Mouse (Mus musculus) layer of hippocampus, postnatal 25 days (tissue): ENCODE data around the gene Insig2. TPM values are rescaled to one million over a fixed set of nuclear protein-coding genes. Genes with fewer than 3 reads are reported as not detected.

Experiments
- DNase-seq, 2 experiments: peaks; one replicate each; pipeline ENCODE4 v3.0.0; 2022; ENCODE audit warnings: mixed read lengths in 2 of 2, low spot score in 1 of 2; ENCODE audit errors: extremely low spot score in 1 of 2
- total RNA-seq, 2 experiments: library from RNA; stranded (reverse); gene quantifications; 2 replicates each; pipeline ENCODE4 v1.2.3; 2021

The Insig2 gene
- total RNA-seq, 2 experiments from 2014 or later: 72.7 to 79.0 TPM

GRCm38 (mm10) chr1:121327344-121328192, 4.8 kb downstream of the Insig2 start:
- peak; percentile 87 to 96 for DNase-seq

GRCm38 (mm10) chr1:121326591-121327343, 5.6 kb downstream of the Insig2 start:
- DNase-seq: no peak

DNA sequence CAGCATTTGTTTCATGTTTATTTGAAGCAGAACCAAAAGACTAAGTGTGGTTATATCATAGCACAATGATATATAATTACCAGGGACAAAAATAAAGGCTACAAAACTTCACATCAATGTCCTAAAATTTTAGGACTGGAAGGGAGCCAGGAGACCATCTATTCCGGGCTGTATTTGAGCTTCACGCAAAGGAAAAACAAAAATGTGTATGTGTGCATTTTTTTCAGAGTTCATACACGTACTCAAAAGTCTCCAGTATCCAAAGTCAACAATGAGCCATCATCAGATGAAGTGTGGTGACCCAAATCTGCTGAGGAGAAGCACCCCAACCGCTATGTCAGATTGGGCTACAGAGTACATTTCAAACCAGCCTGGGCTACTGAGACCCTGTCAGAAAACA, 8.9 kb downstream of the Insig2 start:
- DNase-seq: no peak

DNA sequence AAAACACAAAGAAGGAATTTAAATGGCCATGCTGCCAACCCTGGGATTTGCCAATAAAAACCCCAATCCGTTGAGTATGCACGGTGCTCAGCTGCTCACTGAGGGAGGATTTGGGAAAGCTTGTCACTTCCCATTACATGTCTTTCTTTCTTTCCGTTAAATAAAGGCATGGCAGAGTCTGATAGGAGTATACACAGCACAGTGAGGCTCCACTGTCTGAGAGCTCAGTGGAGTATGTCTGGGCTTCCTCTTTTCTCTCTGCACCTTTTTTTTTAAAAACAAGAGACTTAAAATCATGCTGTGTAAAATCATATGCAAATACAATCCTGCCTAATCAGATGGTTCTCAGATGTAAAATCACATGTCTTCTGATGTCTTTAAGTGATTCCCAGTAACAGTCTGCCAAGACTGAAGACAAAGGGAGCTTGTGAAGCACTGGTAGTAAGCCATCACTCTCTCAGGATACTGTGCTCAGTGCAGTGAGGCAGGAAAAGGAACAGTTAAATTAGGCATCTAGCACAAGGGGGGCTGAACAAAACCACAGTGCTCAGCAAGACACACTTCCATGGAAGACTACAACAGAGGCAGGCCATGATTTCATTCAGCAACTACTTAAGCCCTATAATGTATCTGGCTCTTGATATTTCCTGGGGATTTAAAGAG, 17.5 kb downstream of the Insig2 start:
- DNase-seq: no peak

DNA sequence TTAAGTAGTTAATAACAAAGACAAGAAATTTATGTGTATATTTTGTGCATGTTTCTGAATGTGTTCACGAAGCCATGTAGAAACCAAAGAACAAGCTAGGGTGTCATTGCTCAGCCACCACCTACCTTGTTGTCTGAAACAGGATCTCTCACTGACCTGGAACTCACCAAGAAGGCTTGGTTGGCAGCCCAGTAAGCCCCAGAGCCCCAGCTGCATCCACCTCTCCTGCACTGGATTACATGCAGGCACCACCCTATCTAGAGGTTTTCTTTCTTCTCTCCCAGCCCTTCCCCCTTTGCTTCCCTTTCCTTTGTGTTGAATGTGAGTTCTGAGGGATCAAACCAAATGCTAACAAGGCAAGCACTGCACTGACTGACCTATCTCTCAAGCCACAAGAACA, 19.2 kb downstream of the Insig2 start:
- DNase-seq: no peak

- DNase-seq: no peak
Observed at GRCm38 (mm10) chr1:121312326-121312725, 20.1 kb downstream of the Insig2 start.

DNA sequence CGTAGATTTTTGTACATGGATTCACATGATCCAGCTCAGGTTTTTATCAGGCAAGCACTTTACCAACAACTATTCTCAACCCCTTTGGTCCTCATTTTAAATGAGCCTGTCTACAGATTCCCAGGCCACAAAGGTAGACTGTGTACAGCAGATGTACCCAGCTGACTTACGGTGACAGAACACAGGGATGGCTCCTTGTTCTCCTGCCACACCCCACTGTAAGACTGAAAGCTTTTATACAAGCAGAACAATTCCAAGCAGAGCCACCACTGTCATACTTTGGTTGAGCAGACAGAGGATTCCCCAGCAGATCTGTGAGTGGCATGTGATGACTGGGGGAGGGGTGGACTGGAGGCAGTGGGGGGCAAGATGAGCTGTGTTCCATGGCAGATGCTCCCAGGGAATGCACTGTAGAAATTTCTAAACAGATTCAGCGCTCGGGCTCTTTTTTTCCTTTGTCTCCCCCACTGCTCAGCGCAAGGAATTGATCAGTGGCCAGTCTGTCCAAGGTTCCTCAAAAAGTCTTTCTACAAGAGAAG, 35.6 kb downstream of the Insig2 start:
- DNase-seq: peak in 1 of 2 experiments; percentile 19

DNA sequence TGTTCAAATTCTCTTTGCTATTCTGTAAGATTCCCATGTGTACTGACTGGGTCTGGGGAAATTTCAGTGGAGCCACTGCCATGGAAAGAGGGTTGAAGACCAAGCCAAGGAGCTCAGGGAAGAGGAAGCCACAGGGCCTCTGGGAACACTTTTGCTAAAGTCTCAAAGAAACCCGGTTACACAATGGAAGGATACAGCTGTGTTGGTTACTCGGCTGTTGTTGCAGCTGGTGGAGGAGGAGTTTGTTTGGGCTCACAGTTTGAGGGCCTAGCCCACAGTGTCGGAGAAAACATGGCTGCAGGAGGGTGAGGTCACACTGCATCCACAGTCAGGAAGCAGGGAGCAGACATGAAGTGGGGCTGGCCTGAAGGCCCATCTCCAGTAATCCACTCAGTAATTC, 38.8 kb downstream of the Insig2 start:
- no peak for DNase-seq

- DNase-seq: no peak
Observed at GRCm38 (mm10) chr1:121290841-121291240, 41.5 kb downstream of the Insig2 start.

GRCm38 (mm10) chr1:121290340-121290739, 42.0 kb downstream of the Insig2 start:
- DNase-seq: no peak

DNA sequence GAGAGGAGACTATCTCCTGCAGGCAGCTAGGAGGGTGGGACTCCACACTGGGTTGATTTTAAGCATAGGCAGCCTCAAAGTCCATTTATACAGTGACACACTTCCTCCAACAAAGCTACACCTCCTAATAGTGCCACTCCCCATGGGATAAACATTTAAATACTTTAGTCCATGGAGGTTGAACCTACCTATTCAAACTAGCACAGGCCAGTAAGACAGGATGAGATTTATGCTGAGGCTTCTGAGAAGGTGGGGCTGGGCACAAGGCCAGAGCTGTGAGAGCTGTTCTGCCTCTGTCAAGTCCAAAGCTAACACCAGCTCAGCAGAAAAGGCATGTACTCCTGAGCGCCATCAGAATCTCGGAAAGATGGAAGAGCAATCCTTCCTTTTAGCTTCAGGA, 48.2 kb downstream of the Insig2 start:
- no peak for DNase-seq

DNA sequence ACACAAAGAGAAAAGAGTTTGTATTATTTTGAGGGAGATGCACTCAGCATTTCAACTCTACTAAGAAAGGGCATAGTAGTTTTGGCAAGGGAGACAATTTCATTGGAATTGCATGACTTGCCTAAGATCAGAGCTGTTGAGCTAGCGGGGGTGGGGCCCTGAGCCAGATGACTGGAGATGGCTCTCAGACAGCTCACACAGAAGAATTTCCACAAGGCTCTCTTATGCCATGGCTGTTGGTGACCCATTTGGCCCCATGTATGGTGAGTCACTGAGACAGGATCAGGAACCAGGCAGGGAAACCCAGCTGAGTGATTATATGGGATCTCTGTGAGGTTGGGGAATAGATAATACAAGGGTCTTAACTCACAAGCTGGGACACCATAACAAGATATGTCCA, 51.9 kb downstream of the Insig2 start:
- DNase-seq: no peak

- DNase-seq: no peak
Observed at GRCm38 (mm10) chr1:121278370-121278769, 54.0 kb downstream of the Insig2 start.

DNA sequence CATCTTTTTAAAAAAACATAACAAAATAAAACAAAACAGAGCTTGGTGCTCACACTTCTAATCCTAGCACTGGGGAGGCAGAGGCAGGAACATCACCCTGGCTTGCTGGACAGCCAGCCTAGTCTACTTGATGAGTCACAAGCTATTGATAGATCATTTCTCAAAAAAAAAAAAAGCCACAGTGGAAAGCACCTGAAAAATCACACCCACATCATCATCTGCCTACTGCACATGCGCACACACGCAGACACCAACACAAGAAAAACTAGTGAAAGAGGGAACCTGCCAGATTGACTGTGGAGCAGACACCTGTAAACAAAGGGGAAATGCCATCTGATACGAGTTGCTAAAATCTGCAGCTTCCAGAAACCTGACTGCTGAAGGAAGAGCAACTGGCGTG, 54.9 kb downstream of the Insig2 start:
- DNase-seq: no peak

GRCm38 (mm10) chr1:121275961-121276506, 56.4 kb downstream of the Insig2 start:
- no peak for DNase-seq

DNA sequence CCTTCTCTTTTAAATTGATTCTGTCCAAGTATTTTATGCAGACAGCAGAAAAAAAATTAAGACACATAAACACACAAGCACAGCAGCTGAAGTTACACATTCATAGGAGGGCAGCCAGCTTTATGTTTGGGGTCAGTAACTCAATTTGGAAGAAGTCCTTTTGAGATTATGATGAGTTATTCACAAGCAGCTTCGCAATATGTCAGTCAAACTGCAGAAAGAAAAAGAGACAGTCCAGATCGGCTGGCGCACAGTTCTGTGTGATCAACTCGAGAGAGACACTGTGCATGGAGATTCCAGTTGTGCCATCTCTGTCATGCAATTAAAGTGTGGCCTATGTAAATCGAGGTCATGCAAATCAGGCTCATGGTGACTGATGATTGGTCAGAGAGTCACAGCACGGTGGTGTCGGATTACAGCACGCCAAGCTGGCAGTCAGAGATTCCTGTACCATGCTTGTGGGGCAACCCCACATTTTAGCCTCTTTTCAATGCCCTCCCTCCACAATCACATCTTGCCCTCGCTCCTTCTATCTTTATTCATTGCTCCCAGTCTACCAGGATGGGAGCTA, 72.1 kb downstream of the Insig2 start:
- no peak for DNase-seq
